Mouse (Mus musculus) CH12F3 (cell line): ENCODE data around the gene Olfr211.
"Not testable (repeated sequence)": the region's sequence is repeated elsewhere in the genome, so short reads cannot be mapped to it uniquely, and the experiment has no call there.

ENCODE experiments used
- in situ Hi-C: fragments of 300-500 bp; cut with MboI; formaldehyde crosslinking; loops from 2 replicates; pipeline ENCODE4 v1.14.3; 2020; ENCODE audit warnings: low sequenced_read_pairs

The Olfr211 gene

DNA sequence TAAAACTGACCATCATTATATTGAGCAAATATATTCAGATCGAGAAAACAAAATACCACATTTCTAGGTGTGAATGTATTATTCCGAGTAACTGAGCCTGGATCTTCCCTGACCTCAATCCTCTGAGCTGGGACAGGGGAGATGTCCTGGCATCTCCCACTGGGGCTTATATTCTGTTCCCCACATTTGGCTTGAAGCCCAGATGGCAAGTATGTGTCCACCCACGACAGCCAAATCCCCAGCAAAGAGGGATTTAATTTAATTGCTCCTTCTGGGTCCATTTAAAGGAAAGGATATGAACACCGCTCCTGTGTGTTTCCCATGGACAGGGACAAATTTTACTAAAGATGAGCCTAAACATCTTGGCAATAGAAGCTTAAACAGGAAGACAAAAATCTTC, at the start of gene Olfr211:
Olfr211 (plus strand) TSS at position 301 of the 400 bp plus-strand sequence.
- in situ Hi-C loops = no loop called here

DNA sequence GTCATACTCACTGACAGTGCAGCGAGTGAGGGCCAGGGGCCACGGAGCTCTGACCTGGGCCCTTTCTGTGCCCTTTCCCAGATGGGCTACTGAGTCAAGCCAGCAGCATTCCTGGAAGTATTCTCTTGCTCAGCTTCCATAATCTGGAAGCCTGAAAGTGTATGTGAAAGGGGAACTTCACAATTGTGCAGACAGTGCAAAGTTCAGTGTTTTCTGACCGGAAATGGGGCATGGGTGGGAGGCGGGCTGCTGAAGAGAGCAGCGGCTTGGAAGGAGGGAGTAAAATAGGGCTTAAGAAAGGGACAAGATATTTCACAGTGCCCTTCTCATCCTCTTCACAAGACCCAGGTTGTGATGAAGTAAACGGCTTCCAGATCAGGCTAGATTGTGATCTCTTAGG, 49.4 kb upstream of the Olfr211 start:
- in situ Hi-C loops = loop anchor here (10.0 kb wide), 1 partner anchor 125 kb away; no protein-coding TSS in a partner anchor

DNA sequence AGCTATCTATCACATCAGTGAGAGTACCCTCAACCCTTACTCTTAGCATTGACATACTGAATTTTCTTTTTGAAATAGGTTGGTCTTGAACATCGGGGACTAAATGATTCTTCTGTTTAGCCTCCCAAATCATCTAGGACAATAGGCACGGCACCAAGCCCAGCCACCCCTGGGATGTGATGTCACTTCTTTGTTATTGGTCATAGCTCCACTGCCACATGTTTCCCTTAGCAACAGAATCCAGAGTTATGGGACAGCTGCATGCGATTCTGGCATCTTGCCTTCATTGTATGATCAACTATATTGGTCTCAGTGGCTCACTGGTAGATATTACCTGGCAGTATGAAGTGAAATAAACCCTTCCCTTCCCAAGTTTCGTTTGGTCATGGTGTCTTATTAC, 48.4 kb upstream of the Olfr211 start:
- in situ Hi-C loops = no loop called here

DNA sequence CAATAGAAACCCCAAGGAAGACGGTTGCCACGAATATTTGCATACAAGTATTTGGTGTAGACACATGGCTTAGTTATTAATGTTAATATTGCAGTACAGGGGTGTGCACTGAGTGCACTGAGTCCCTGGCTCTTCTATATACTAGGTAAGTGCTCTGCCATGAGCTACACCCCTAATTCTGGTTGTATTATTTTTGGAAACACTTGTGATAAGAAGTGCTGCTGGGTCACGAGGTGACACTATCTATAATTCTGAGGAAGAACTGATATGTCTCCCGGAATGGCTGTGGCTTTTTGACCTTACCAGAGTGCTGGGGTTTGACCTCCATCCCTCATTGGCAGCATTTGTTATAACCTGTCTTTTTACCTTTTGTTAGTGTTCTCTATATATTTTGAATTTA, 48.0 kb upstream of the Olfr211 start:
- in situ Hi-C loops = no loop called here

DNA sequence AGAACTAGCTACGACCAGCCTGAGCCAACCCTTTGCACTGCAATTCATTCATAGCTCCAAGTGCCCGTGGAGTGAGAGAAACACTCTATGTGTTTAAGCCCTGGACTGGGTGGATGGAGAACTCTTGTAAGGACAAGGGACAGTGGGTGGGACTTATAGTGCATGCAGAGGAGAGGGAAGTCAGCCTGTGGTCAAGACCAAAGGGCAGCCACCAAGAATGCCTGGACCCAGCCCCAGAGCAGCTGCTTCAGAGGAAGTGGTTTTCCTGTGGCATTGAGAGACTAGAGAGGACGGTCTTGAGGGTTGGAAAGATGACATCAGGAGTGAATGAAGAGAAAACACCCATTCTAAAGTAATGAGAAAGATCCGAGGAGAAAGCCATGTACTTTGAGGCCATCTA, 33.1 kb upstream of the Olfr211 start:
- in situ Hi-C loops = no loop called here

DNA sequence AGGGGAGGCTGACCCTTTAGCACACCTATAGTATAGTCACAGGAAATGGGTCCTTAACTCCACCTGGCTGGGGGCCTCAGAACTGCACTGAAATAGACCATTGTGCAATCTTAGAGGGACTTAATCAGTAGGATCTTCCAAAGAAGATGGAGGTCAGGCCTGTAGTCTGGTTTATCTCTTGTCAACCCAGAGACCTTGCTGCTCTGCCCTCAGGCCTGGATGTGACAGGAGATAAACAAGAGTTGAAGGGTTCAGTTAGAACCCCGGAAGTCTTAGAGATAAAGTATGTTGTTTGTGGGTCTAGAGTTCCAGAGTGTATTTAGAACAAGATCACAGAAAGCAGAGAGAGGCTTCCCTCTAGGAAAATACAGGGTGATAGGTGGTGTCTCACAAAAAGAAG, 32.4 kb upstream of the Olfr211 start:
- in situ Hi-C loops = no loop called here

DNA sequence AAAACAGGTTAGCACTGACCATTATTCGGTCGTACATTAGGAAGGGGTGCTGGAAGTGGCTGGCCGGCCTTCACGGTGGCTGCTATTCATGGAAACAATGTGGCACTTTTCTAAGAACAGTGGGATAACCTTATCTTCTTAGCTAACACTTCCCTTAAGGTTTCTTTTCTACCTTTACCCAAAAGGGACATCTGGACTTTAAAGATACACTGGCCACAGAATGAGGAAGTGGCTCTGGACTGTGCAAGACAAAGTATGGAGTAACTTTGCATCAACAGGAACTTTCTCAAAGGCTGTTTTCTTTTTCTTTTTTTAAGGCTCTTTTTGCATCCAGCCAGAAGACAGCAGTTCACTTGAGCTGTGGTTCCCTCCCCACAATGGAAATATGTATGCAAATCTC, 30.2 kb upstream of the Olfr211 start:
- in situ Hi-C loops = no loop called here

DNA sequence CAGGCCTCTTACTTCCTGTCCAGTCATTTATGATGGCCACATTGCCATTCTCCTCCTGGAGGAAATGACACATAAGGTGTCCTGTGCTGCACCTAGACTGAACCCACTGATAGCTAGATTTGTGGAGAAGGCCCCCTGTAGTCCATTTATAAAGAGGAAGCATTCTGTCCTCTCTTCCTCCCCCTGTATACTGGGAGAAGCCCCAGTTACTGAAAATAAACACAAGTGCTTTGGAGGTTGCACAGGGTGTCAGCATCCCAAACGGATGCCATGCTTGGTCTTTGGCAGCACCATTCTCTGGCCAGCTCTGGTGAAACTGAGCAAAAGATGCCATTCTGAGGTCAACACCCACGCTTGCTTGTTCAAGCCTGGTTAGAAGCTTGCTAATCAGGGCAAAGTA, 29.7 kb upstream of the Olfr211 start:
- in situ Hi-C loops = no loop called here

DNA sequence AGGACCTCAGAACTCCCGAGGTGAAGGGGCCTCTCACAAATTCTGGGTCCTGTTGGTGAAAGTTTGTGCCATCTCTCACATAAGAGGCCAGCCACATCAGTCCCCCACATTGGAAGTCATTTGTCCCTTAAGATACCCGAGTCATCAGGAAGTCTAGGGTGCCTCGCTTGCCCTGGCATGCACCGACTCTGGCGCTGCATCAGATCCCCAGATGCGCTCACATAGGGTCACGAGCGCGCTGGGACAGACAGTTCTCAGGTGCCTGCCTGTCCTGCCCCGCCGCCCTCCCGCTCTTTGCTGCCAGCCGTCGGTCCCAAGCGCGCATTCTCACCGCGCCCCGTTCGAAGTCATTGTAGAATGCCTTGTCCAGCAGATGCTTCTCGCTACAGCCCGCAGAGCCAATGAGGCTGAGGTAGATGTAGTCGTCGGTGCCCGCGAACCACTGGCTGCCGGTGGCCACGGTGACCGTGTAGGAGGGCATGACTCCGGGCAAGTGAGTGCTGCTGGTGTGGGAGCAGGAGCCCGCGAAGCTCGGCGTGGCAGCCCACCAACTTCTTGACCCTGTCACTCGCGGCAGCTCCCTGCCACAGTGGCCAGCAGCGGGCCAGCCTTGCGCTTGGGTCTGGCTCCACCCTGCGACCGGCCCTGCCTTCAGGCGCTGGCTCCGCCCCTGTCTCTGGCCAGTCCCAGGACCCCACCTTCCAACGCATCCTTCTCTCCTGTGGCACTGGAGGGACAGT, 28.2 kb upstream of the Olfr211 start, which contains the start of gene Alox5:
Alox5 (minus strand) TSS at position 635 of the 740 bp plus-strand sequence.
- in situ Hi-C loops = no loop called here

DNA sequence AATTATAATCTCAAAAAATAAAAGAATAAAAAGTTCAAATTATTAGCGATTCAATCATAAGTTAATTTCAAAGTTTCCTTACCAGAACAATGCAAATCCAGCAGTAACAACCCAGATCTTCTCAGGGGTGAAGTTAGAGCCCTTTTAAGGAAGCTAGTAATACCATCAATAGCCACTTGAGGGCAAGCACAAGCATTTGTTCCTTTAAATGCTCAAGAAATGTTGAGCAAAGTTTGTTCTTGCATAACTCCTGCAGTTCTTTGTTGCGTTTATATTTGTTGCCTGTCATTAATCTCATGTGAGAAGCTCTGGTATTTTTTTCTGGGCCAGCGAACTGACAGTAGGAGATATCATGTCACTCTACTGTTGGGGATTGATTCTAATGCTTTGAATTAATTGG, 20.8 kb upstream of the Olfr211 start:
- in situ Hi-C loops = no loop called here

DNA sequence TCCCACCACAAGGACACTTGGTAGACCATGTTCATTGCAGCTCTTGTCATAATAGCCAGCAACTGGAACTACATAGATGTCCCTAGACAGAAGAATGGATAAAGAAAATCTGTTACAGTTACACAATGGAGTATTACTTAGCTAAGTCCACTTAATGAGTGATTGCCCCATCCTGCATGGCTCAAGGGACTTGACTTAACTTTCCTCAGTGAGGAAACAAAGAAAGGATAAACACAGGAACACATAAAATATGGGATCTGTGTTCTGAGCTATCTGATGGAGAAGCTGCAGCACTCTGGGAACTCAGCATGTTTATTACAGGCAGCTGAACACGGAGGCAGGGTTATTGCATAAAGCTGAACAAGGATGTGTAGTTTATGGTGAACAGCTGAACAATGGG, 3.8 kb upstream of the Olfr211 start:
- in situ Hi-C loops = no loop called here

DNA sequence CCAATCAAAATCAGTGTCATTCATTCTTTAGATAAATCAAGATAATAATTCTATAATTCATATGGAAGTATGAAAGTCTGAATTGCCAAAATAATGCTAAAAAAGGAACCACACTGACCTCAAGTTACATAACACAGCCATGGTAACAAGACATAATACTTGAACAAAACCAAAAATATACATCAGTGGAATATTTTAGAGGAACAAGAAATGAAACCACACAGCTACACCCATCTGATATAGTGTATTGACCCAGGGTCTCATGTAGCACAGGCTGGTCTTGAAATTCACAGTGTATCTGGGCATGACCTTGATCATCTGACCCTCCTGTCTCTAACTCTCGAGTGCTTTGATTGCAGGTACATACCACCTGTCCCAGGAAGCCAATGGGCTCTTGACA, 2.1 kb upstream of the Olfr211 start:
- in situ Hi-C loops = no loop called here

DNA sequence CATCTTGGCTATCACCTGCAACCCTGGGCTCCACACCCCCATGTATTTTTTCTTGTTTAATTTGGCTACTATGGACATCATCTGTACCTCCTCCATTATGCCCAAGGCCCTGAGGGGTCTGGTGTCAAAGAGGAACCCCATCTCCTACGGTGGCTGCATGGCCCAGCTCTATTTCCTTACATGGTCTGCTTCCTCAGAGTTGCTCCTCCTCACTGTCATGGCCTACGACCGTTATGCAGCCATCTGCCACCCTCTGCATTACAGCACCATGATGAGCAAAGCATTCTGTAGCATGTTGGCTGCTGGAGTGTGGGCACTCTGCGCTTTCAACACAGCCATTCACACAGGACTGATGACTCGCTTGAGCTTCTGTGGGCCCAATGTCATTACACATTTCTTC, 4.9 kb downstream of the Olfr211 start:
- in situ Hi-C loops = no loop called here

DNA sequence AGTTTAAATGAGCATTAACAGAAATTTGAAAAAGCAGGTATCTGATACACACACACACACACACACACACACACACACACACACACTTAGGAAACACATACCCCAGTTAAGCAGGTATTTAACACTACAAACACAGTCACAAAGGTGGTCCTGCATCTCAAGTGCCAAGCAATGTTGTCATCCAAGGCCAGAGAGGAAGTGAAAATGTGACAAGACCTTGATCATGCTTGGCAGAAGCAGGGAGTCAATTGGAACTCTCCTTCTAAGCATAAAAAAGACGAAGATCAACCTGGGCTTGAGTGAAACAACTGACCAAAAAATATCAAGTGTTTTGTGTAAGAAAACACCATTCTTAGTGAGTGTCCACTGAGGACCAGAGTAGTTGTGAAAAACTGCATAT, 7.1 kb downstream of the Olfr211 start:
- in situ Hi-C loops = no loop called here

DNA sequence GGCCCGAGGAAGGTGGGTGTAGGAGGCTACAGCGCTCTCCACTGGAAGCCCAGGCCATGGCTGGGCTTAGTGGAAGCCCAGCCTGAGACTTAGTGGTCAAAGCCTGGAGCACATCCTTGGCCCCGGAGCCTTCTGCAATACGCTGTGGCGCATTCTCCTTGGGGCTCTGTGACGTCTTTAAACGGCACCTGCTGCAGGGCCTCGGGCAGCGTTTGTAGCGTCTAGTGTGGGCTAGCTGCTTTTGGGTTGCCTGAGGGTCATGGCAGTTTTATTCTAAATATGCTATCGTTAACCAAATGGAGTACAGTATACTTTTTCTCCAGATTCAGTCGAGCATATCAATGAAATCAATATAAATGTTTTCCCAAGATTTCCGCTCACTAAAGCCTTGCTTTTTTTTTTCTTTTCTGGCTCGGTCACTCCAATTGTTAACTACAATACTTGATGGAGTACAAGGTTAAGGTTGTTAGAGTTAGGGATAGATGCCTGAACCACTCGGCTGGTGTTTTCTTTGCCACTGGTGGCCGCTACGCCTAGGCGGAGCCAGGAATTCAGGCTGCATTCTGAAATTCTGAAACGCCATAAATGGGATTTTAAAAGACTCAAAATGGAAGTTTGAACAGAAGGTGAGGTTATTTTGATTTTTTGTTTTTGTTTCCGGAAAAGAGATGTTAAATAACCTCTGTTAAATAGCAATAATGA, 17.6 kb downstream of the Olfr211 start, which contains the start of gene Olfr212:
Olfr212 (plus strand) TSS at position 215 of the 702 bp plus-strand sequence.
- in situ Hi-C loops = not testable (repeated sequence)

DNA sequence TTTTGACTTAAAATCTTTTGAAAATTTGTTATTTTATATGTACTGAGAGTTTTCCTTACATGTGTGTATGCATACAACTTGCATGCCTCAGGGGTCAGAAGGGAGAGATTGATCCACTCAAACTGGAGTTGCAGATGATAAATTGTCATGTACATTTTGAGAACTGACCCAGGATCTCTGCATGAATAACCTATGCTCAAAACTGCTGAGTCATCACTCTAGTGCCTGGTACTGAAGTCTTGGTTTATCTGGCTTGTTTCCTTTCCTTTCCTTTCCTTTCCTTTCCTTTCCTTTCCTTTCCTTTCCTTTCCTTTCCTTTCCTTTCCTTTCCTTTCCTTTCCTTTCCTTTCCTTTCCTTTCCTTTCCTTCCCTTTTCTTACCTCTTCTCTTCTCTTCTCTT, 25.9 kb downstream of the Olfr211 start:
- in situ Hi-C loops = no loop called here

DNA sequence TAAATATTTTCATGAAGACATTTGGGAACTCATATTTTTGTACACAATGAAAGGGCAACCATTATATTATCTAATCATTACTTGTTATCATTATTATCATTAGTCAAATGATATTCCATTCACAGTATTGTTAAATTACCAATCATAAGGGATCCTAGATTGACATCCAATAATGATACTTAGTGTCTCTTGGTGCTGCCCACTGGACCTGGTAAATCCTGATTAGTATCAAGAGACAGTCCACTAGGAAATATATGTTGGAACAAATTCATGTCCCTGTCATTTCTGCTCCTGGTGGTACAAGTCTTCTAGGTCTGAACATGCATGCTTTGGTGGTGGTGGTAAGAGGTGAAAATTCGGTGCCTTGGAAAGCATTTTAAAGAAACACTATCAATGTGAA, 49.3 kb downstream of the Olfr211 start, which contains the start of gene Olfr213:
Olfr213 (plus strand) TSS at position 301 of the 400 bp plus-strand sequence.
- in situ Hi-C loops = no loop called here

DNA sequence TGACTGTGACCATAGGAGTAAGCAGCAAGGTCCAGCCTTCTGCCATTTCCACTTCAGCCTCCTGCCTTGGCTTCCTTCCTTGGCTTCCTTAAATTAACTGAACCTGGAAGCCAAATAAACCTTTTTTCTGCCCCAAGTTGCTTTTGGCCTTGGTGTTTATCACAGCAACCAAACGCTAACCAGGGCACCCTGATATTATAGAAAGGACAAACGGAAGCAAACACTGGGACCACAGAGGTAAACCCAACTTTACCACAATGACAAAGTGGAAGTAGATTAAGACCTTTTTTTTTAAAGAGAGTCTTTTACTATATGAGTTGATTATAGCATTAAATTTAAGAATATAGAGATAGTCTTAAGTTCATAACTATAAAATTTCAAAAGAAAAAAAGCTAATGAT, 53.6 kb downstream of the Olfr211 start:
- in situ Hi-C loops = no loop called here
